Mouse (Mus musculus): ENCODE measurements around the gene Pin1rt1.

- TF ChIP-seq ZC3H11A (IDR thresholded peaks at IDR 0.05; ENCODE audit: low read depth, low read length) (no peak), POLR2A (IDR thresholded peaks at IDR 0.05; ENCODE audit: control insufficient read depth in 1 of 2, insufficient read depth in 1 of 2, low read depth in 1 of 2, low read length in 2 of 2, poor library complexity in 1 of 2) (peak; percentile 88 to 94), CTCF (IDR thresholded peaks at IDR 0.05 in 2 of 3, conservative IDR thresholded peaks at IDR 0.05 in 1 of 3; ENCODE audit: control insufficient read depth in 1 of 3, insufficient read depth in 1 of 3, low read depth in 2 of 3, low read length in 3 of 3, poor library complexity in 1 of 3, severe bottlenecking in 1 of 3) (no peak)
These were observed 26.5 kb upstream of the Pin1rt1 start, which contains the start of gene Depdc7 for GRCm38 (mm10) chr2:104742741-104743064.
